Mouse (Mus musculus) neural tube, embryonic 10.5 days (tissue): ENCODE measurements at regions not wholly inside any gene's neighbourhood (a gene's known extent, or its start where the extent isn't known, plus 50 kb on each side); places are given as distances from the start of the nearest gene placed in this dataset.

Experiments
- DNase-seq: peaks from one replicate; pipeline ENCODE4 v3.0.0-alpha.2; 2017; ENCODE audit warnings: low spot score; ENCODE audit errors: extremely low spot score

DNA sequence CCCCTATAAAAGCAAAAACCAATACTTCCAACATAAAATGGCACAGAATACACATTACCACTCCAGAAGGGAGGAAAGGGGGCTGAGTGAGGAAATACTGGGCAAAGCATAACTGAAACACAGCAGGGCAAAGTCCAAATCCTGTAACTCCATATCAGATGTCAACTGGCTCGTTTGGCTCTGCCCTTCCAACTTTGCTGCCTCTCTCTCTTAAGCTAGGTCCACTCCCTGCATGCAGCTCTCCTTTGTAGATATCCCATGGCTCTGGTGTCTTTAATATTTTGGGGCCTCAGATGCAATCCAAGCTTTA lies 319.9 kb downstream of the H2al1j start:
- DNase-seq, result no peak

GRCm38 (mm10) chrX:11653336-11653735 lies 325.7 kb downstream of the H2al1j start:
- DNase-seq, result no peak

DNA sequence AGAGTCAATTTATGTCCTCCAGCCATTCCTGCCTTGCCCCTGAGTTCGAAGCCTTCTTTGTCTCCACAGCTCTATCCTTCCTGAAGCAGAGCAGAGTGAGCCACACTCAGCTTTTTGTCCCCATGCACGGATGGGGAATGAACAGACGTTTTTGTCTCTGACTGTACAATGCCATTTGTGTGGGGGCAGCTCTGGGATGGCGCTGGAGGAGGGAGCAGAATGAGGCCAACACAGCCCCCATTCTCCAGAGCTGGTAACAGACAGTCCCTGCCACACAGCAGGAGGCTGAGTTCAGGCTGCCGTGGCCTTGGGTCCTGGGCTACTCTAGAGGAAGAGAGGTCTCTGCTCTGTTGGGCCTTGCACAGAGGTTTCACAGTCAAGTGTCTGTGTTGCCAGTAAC lies 327.4 kb downstream of the H2al1j start:
- DNase-seq, result peak; percentile 15

DNA sequence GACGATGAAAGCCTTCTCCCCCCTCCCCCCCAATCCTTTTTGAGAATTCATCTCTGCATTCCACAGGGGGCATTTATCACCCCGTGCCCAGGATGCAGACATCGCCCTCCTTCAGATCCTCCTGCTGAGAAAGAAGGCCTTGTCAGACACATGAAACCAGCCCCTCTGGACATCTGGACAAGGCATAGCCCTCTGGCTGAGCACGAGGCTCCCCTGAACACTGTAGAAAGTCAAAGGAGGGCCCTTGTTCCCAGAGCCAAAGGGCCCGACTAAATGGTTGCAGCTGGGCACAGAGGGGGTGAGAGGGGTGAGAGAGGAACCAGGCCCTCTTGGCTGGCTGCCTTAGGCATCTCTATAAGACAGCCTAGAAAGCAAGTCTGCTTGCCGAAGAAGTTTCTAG lies 327.8 kb downstream of the H2al1j start:
- DNase-seq, result peak; percentile 20

DNA sequence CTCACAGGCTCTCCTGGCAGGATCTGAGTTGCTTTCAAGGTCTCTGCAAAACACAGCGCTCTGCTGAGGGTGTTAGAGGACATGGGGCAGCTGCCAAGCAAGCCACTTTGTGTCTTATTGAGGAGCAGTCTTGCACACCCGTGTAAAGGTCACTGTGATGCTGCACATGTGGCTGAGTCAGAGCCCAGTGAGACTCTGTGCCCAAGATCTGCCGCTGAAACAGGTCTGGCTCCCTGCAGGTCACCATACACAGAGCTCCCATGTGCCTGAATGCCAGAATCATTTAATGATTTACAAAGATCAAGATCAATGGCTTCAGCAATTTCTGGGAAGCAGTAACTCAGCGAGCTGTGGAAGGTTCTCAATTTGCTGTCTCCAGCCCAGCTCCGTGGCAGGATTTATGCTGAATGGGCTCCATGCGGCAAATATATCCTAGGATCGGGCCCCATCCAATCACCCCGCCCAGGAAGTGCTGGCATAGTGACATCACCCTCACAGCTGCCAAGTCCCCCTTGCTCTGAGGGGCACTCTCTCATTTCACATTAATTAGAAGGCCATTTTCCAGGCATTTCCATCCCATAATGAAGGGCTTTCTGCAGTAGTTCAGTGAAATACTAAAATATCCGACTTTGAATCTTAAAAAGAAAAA lies 330.1 kb downstream of the H2al1j start:
- DNase-seq, result no peak

GRCm38 (mm10) chrX:11663187-11663829 lies 335.7 kb downstream of the H2al1j start:
- peak; percentile 36 for DNase-seq

GRCm38 (mm10) chrX:11664330-11665061 lies 336.9 kb downstream of the H2al1j start:
- peak; percentile 64 for DNase-seq

- DNase-seq, result peak; percentile 41
Observed at GRCm38 (mm10) chrX:11665077-11665974, 337.7 kb downstream of the H2al1j start.

- peak; percentile 21 for DNase-seq
Observed at GRCm38 (mm10) chrX:11666517-11666916, 338.9 kb downstream of the H2al1j start.

GRCm38 (mm10) chrX:11671805-11672204 lies 344.2 kb downstream of the H2al1j start:
- peak; percentile 17 for DNase-seq

DNA sequence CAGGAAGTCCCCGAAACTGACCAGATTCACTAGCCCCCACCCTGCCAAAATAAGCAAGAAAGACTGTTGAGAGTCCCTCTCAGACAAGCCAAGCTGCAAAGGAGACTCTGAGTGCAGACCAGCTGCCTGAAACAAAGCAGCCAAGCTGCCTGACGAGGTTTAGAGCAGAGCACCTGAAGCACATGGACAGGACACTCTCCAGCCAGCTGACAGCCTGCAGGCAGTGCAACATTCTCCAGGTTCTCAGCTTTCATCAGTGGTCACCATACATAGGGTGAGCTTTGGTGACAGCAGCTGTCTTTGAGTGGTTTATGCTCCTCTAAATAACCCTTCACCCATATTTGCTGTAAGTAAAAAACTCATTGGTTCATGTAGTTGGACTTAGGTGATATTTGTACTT lies 350.5 kb downstream of the H2al1j start:
- DNase-seq, result no peak

- DNase-seq, result no peak
Observed at GRCm38 (mm10) chrX:11681274-11681673, 353.7 kb downstream of the H2al1j start.

GRCm38 (mm10) chrX:11689989-11690405 lies 362.4 kb downstream of the H2al1j start:
- no peak for DNase-seq

- DNase-seq, result no peak
Observed at GRCm38 (mm10) chrX:11690446-11690845, 362.8 kb downstream of the H2al1j start.

- DNase-seq, result no peak
Observed at GRCm38 (mm10) chrX:11691019-11691418, 363.4 kb downstream of the H2al1j start.

- no peak for DNase-seq
Observed at GRCm38 (mm10) chrX:11696565-11696964, 368.9 kb downstream of the H2al1j start.

GRCm38 (mm10) chrX:11701095-11701494 lies 373.5 kb downstream of the H2al1j start:
- DNase-seq, result no peak

DNA sequence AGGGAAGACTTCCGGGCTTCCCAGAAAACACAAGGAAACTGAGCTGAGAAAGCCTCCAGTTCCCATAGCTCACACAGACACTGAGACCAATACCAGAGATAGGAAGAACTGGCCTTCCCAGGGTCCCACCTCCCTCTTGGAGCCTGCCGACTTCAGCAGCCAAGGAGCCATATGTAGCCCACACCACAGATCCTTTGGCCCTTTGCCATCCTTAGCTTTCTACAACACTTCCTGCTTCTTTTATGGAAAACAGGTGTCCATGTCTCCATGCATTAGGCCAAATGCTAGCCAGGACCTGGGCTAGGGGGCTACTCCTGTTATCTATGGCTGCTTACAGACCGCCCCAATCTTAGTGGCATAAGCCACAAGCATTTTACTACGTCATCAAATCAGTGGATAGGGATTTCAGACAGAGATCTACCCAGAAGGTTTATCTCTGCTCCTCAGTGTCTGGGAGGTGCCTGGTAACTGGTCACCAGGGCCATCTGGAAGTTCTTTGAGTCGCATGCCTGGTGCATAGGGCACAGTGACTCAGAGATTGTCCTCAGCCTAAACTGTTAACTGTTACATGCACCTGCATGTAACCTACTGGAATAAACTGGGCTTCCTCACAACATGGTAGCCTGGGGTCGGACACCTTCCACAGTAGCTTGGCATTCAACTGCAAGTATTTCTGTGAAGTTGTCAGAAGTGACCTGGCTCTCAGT lies 378.4 kb downstream of the H2al1j start:
- no peak for DNase-seq

- no peak for DNase-seq
Observed at GRCm38 (mm10) chrX:11707330-11707729, 379.7 kb downstream of the H2al1j start.

DNA sequence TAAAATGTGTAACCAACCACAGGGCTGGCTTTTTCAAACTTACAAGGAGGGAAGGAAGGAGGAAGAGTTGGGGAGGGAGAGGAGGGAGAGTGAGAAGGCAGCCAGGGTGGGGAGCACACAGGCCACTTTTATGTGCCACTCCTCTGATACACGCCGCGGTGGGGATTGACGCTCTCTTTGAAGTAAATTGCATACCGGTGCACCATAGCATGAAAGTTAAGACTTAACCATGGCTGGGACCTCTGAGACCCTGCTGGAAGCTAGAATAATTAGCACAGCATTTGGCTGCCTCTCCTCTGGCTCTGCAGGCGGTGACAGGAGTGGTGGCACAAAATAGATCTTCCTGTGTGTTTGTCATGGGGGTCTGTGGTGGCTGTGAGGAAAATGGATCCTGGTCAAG lies 380.7 kb downstream of the H2al1j start:
- no peak for DNase-seq

DNA sequence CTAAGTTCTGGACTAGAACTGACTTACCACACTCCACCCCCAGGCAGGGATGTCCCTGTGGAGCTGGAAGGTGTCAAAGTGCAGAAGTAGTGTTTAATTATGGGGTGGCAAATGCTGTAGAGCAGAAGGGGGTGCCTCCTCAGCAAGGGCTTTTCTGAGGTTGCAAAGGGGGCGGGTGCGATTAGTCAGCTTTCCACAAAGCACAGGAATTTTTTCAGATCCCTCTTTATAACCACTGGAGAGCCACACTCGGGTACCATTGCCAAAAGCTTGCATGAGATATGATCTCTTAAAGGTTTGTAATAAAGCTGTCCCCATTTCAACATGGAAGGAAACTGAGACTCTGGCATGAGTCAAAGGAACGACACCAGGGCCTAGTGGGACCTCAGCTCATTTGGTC lies 381.7 kb downstream of the H2al1j start:
- no peak for DNase-seq
